Mouse (Mus musculus): ENCODE data around the gene Chn2.

The Chn2 gene

DNA sequence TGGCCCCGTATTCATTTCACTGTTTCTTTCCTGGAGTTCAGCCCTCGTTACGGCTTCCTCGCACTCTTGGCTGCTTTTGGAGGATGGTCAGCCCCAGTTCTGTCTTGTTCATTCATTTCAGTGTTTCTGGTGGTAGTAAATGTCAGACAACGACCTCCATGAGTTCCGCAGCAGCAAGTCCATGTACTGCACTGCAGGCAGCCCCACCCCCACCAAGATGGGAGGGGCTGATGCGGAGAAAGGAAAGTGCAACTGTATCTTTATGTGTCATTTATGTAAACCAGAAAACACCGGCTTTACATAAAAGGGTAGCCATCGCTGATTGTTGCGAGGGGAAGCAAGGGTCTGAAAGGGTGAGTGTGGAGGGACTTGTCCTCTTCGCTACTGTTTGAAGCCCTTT lies 185.0 kb downstream of the Chn2 start:
- TF ChIP-seq NANOG (IDR thresholded peaks at IDR 0.05; ENCODE audit: borderline replicate concordance, low read length) (no peak), CTCF (conservative IDR thresholded peaks at IDR 0.05; ENCODE audit: low read length) (no peak), POU5F1 (IDR thresholded peaks at IDR 0.05; ENCODE audit: borderline replicate concordance, low read length) (no peak)
- peaks cover 17% of the 10 kb centered on the region for H3K36me3 ChIP-seq (ENCODE audit: insufficient read depth, low read length)
- H3K27me3 ChIP-seq (ENCODE audit: insufficient read depth, low read length): peaks cover 6% of the 10 kb centered on the region; the same call in 1 of the 2 replicates
- peaks cover 30% of the 10 kb centered on the region for H3K4me1 ChIP-seq (replicated peaks; ENCODE audit: low read depth, low read length)
- no peak overlapping the region for H3K4me3 ChIP-seq (replicated peaks; ENCODE audit: low read length)
- H3K9me3 ChIP-seq (ENCODE audit: low read length): no peaks in the 10 kb centered on the region

GRCm38 (mm10) chr6:54225327-54225726 lies 186.0 kb downstream of the Chn2 start:
- no peaks in the 10 kb centered on the region for H3K9me3 ChIP-seq (ENCODE audit: low read length)
- H3K4me1 ChIP-seq (replicated peaks; ENCODE audit: low read depth, low read length): peaks cover 30% of the 10 kb centered on the region
- TF ChIP-seq CTCF (conservative IDR thresholded peaks at IDR 0.05; ENCODE audit: low read length) (no peak), NANOG (IDR thresholded peaks at IDR 0.05; ENCODE audit: borderline replicate concordance, low read length) (no peak), POU5F1 (IDR thresholded peaks at IDR 0.05; ENCODE audit: borderline replicate concordance, low read length) (no peak)
- peaks cover 5% of the 10 kb centered on the region; the same call in 1 of the 2 replicates for H3K27me3 ChIP-seq (ENCODE audit: insufficient read depth, low read length)
- H3K4me3 ChIP-seq (replicated peaks; ENCODE audit: low read length): peak overlapping the region; percentile 7; the same call in 1 of the 2 replicates
- peaks cover 7% of the 10 kb centered on the region for H3K36me3 ChIP-seq (ENCODE audit: insufficient read depth, low read length)

GRCm38 (mm10) chr6:54227061-54227460 lies 187.7 kb downstream of the Chn2 start:
- Histone ChIP-seq H3K4me3 (replicated peaks; ENCODE audit: low read length) (no peak overlapping the region), H3K9me3 (ENCODE audit: low read length) (no peaks in the 10 kb centered on the region), H3K4me1 (replicated peaks; ENCODE audit: low read depth, low read length) (peaks cover 30% of the 10 kb centered on the region), H3K27me3 (ENCODE audit: insufficient read depth, low read length) (peaks cover 5% of the 10 kb centered on the region; the same call in 1 of the 2 replicates), H3K36me3 (ENCODE audit: insufficient read depth, low read length) (peaks cover 2% of the 10 kb centered on the region; the same call in 1 of the 2 replicates)
- TF ChIP-seq NANOG (IDR thresholded peaks at IDR 0.05; ENCODE audit: borderline replicate concordance, low read length) (no peak), CTCF (conservative IDR thresholded peaks at IDR 0.05; ENCODE audit: low read length) (no peak), POU5F1 (IDR thresholded peaks at IDR 0.05; ENCODE audit: borderline replicate concordance, low read length) (no peak)

DNA sequence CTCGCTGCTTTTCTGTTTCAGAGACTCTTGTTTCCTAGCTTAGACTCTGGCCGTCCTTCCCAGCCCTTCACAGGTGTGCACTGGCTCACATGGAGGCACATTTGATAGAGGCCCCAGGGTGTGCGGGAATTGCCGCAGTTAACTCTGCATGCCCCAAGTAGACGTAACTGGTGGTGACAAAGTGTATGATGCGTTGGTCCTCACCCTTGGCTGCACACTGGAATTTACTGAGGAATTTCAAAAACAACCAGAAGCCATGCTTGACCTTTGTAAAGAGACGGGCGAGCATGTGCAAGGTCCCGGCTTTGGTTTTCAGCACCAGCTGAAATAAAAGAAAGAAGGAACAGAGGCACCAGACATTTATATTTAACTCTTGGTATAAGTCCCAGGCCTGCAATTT lies 189.1 kb downstream of the Chn2 start:
- H3K9me3 ChIP-seq (ENCODE audit: low read length): peaks cover 7% of the 10 kb centered on the region
- TF ChIP-seq NANOG (IDR thresholded peaks at IDR 0.05; ENCODE audit: borderline replicate concordance, low read length) (no peak), CTCF (conservative IDR thresholded peaks at IDR 0.05; ENCODE audit: low read length) (no peak), POU5F1 (IDR thresholded peaks at IDR 0.05; ENCODE audit: borderline replicate concordance, low read length) (no peak)
- peaks cover 5% of the 10 kb centered on the region; the same call in 1 of the 2 replicates for H3K27me3 ChIP-seq (ENCODE audit: insufficient read depth, low read length)
- no peak overlapping the region for H3K4me3 ChIP-seq (replicated peaks; ENCODE audit: low read length)
- no peaks in the 10 kb centered on the region for H3K36me3 ChIP-seq (ENCODE audit: insufficient read depth, low read length)
- peaks cover 30% of the 10 kb centered on the region for H3K4me1 ChIP-seq (replicated peaks; ENCODE audit: low read depth, low read length)

GRCm38 (mm10) chr6:54228874-54229273 lies 189.5 kb downstream of the Chn2 start:
- H3K36me3 ChIP-seq (ENCODE audit: insufficient read depth, low read length): no peaks in the 10 kb centered on the region
- peaks cover 12% of the 10 kb centered on the region for H3K9me3 ChIP-seq (ENCODE audit: low read length)
- no peak overlapping the region for H3K4me3 ChIP-seq (replicated peaks; ENCODE audit: low read length)
- TF ChIP-seq CTCF (conservative IDR thresholded peaks at IDR 0.05; ENCODE audit: low read length): peak; percentile 70
- no peak for TF ChIP-seq NANOG (IDR thresholded peaks at IDR 0.05; ENCODE audit: borderline replicate concordance, low read length)
- H3K27me3 ChIP-seq (ENCODE audit: insufficient read depth, low read length): peaks cover 5% of the 10 kb centered on the region; the same call in 1 of the 2 replicates
- H3K4me1 ChIP-seq (replicated peaks; ENCODE audit: low read depth, low read length): peaks cover 27% of the 10 kb centered on the region

DNA sequence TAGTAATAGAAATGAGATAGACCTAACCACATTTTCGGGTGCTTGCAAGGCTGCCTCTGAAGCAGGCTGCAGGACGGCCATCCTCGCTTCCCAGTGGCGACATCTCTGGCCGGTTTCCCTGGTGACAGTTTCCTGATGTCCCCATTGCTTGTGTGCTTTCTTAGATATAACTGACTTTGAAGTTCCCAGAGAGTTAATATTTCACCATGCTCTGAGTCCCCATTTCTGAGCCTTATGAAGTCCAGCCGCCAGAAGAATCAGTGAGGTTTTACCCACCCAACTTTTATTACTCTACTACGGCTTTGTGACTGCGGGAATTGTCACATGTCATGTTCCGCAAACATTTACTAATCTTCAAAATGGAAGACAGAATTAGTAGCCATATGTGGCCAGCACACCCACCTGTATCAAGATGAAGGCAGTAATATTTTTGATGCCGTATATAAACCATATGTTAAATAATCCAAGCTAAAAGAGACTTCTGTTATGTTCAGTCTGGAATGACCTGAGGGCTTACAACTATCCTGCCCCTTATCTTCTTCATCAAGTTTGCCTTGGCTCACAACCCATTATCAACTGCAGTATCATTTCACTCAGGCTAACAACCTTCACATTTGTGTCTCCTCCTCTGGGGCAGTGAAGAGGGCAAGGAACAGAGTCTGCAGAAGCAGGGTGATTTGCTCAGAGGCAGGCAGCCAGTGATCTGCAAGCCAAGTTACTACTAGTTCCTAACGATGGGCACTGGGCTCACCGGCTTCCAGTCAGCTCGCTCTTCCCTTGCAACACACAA lies 192.6 kb downstream of the Chn2 start:
- Histone ChIP-seq H3K36me3 (ENCODE audit: insufficient read depth, low read length) (no peaks in the 10 kb centered on the region), H3K4me3 (replicated peaks; ENCODE audit: low read length) (no peak overlapping the region), H3K4me1 (replicated peaks; ENCODE audit: low read depth, low read length) (0 out of 2 replicates have a peak, but pooled peaks cover 5% of the 10 kb centered on the region), H3K27me3 (ENCODE audit: insufficient read depth, low read length) (no peaks in the 10 kb centered on the region), H3K9me3 (ENCODE audit: low read length) (peaks cover 16% of the 10 kb centered on the region)
- no peak for TF ChIP-seq NANOG (IDR thresholded peaks at IDR 0.05; ENCODE audit: borderline replicate concordance, low read length)
- no peak for TF ChIP-seq POU5F1 (IDR thresholded peaks at IDR 0.05; ENCODE audit: borderline replicate concordance, low read length)
- TF ChIP-seq CTCF (conservative IDR thresholded peaks at IDR 0.05; ENCODE audit: low read length): no peak

GRCm38 (mm10) chr6:54236441-54236840 lies 197.1 kb downstream of the Chn2 start:
- Histone ChIP-seq H3K36me3 (ENCODE audit: insufficient read depth, low read length) (0 out of 2 replicates have a peak, but pooled peaks cover 4% of the 10 kb centered on the region), H3K27me3 (ENCODE audit: insufficient read depth, low read length) (no peaks in the 10 kb centered on the region), H3K4me1 (replicated peaks; ENCODE audit: low read depth, low read length) (no peaks in the 10 kb centered on the region), H3K9me3 (ENCODE audit: low read length) (peaks cover 16% of the 10 kb centered on the region), H3K4me3 (replicated peaks; ENCODE audit: low read length) (no peak overlapping the region)
- TF ChIP-seq NANOG (IDR thresholded peaks at IDR 0.05; ENCODE audit: borderline replicate concordance, low read length) (no peak), CTCF (conservative IDR thresholded peaks at IDR 0.05; ENCODE audit: low read length) (no peak), POU5F1 (IDR thresholded peaks at IDR 0.05; ENCODE audit: borderline replicate concordance, low read length) (no peak)

GRCm38 (mm10) chr6:54241761-54242160 lies 202.4 kb downstream of the Chn2 start:
- Histone ChIP-seq H3K9me3 (ENCODE audit: low read length) (no peaks in the 10 kb centered on the region), H3K4me1 (replicated peaks; ENCODE audit: low read depth, low read length) (no peaks in the 10 kb centered on the region), H3K36me3 (ENCODE audit: insufficient read depth, low read length) (0 out of 2 replicates have a peak, but pooled peaks cover 4% of the 10 kb centered on the region), H3K27me3 (ENCODE audit: insufficient read depth, low read length) (no peaks in the 10 kb centered on the region), H3K4me3 (replicated peaks; ENCODE audit: low read length) (no peak overlapping the region)
- no peak for TF ChIP-seq POU5F1 (IDR thresholded peaks at IDR 0.05; ENCODE audit: borderline replicate concordance, low read length)

Measured in E14TG2a.4 (cell line).